Mouse (Mus musculus): ENCODE data around the gene Rpusd3.

DNA sequence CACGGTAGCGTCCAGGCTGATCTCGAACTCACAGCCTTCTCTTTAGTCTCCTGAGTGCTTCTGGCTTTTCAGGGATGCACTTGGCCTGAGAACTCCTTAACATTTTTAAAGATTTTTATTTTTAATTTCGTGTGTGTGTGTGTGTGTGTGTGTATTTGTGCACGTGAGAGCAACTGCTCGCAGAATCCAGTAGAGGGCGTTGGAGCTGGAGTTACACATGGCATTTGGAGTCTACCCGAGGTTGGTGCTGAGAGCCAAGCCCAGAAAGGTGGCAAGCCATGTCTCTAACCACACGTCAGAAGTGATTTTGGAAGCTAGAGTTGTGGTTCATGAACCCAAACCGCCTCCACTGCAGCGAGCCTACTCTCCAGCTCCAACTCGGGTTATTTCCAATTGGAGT lies 24.0 kb upstream of the Rpusd3 start:
- TF ChIP-seq GATA1 (IDR thresholded peaks at IDR 0.05; ENCODE audit: low read length): no peak
- no peak for TF ChIP-seq TAL1 (IDR thresholded peaks at IDR 0.05; ENCODE audit: low read length)
